Mouse (Mus musculus): ENCODE measurements around the gene Tns1. TPM values are rescaled to one million over a fixed set of nuclear protein-coding genes. Genes with fewer than 3 reads are reported as not detected.

Gene Tns1
- total RNA-seq, 2 experiments from 2014 or later: 49.6 to 52.2 TPM

- DNase-seq (ENCODE audit: low spot score in 2 of 2): no peak
These were observed 129.0 kb downstream of the Tns1 start for GRCm38 (mm10) chr1:73995063-73995810.

GRCm38 (mm10) chr1:73993901-73994426, 130.3 kb downstream of the Tns1 start:
- DNase-seq (ENCODE audit: low spot score in 2 of 2): no peak

GRCm38 (mm10) chr1:73993279-73993678, 131.0 kb downstream of the Tns1 start:
- DNase-seq (ENCODE audit: low spot score in 2 of 2): no peak

DNA sequence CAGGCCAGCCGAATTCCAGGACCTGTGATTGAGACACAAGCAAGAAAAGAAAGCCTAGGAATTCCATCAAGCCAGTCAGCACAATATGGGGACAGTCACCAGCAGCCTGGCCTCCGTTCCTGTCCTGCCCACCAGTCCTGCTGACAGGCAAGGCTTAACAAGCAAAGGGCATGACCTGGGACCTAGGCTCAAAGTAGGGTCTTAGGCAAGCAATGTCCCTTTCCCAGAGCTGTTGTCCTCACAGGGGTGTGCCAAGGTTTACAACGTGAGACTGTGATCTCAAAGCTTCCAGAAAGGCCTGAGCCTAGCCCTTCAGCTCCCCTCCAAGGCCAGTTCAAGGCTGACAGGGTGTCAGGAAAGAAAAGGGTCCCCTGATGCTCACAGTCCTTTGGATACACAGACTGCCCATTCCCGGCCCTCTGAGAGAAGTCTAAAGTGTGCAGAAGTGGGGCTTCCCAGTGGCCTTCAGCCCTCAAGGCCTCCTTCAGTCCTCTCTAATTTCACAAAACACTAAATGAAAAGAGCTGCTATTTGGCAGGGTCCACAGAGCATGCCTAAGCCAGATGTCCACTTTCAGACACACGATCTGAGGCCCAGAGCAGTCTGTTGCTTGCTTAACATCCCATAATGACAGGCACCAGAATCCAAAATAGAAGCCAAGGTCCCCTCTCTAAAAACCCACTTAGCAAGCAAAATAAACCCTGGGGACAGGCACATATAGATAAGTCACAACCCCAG, 131.9 kb downstream of the Tns1 start:
- no peak for DNase-seq (ENCODE audit: low spot score in 2 of 2)

GRCm38 (mm10) chr1:73991226-73991625, 133.0 kb downstream of the Tns1 start:
- DNase-seq (ENCODE audit: low spot score in 2 of 2): peak; percentile 28 to 67

DNA sequence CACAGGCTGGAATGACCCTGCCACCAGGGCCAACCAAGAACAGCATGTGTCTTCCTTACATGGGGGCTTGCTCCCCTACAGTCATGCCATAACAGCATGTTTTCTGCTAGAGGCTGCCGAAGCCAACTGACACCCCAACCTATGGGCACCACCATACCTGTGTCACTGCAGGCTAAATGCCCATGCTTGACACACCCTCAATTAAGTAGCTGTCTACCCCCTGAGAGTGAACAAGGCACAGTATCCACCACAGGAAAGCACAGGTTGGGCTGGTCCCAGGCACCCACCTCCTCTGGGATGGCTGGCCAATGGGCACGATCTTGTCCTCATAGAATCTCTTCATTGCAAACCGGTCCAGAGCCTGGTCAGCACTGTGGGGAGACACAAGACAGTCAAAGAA, 134.2 kb downstream of the Tns1 start:
- DNase-seq (ENCODE audit: low spot score in 2 of 2): no peak

GRCm38 (mm10) chr1:73987705-73988201, 136.5 kb downstream of the Tns1 start:
- DNase-seq (ENCODE audit: low spot score in 2 of 2): no peak

- peak; percentile 44 to 75 for DNase-seq (ENCODE audit: low spot score in 2 of 2)
These were observed 137.8 kb downstream of the Tns1 start for GRCm38 (mm10) chr1:73986268-73987045.

DNA sequence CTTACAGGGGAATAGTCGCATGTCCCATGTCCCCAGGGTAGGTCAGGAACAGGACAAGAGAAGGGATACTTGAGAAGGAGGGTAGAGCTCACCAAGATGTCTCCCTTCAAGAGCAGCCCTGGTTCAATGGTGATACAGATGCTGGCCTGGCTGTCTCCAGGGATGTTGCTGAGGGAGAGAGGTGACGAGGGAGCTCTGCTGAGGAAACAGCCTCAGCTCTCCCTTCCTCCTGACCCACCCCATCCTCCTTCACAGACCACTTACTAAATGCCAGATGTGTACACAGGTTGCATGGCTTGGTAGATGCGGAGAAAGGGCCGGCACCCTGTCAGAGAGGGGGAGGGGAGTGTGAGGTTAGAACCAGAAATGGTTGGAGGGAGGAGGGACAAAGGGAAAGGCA, 138.6 kb downstream of the Tns1 start:
- DNase-seq (ENCODE audit: low spot score in 2 of 2): no peak

DNA sequence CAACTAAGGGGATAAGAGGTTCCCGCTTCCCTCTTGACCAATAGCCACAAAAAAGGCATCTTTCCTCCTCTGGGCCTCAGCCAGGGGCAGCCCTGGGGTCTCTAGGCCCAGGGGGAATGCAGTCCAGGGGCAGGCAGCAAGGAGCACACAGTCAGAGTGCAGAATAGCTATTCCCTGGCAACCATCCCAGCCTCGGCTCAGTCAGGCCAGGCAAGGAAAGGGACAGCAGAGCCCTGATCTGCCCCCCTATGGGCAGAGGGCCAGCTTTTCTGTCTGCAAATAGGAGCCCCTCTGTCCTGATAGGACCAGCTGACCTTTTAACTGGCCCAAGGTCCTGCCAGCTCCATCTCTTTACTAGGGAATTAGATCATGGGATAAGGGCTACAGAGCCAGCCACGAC, 145.0 kb downstream of the Tns1 start:
- DNase-seq (ENCODE audit: low spot score in 2 of 2): peak; percentile 43 to 55

GRCm38 (mm10) chr1:73978576-73978975, 145.7 kb downstream of the Tns1 start:
- no peak for DNase-seq (ENCODE audit: low spot score in 2 of 2)

DNA sequence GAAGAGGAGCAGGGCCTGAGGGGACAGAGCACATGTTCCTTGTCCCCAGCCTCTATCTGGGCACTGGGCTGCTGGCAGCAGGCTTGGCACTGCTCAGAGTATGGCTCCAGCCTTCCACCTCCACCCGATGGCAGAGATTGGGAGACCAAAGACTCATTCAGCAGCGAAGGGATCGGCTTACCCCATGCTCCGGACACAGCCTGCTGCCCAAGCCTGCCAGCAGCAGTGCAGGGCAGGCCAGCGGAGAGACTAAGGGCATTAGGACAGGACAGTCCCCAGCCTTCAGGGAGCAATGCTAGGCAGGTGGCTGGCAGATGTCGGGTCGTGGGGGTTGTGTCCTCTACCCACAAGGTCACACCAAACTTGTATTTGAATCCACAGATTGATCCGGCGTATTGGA, 150.3 kb downstream of the Tns1 start:
- DNase-seq (ENCODE audit: low spot score in 2 of 2): no peak

- no peak for DNase-seq (ENCODE audit: low spot score in 2 of 2)
These were observed 151.5 kb downstream of the Tns1 start for GRCm38 (mm10) chr1:73972726-73973125.

GRCm38 (mm10) chr1:73970161-73970730, 154.0 kb downstream of the Tns1 start:
- DNase-seq (ENCODE audit: low spot score in 2 of 2): no peak

DNA sequence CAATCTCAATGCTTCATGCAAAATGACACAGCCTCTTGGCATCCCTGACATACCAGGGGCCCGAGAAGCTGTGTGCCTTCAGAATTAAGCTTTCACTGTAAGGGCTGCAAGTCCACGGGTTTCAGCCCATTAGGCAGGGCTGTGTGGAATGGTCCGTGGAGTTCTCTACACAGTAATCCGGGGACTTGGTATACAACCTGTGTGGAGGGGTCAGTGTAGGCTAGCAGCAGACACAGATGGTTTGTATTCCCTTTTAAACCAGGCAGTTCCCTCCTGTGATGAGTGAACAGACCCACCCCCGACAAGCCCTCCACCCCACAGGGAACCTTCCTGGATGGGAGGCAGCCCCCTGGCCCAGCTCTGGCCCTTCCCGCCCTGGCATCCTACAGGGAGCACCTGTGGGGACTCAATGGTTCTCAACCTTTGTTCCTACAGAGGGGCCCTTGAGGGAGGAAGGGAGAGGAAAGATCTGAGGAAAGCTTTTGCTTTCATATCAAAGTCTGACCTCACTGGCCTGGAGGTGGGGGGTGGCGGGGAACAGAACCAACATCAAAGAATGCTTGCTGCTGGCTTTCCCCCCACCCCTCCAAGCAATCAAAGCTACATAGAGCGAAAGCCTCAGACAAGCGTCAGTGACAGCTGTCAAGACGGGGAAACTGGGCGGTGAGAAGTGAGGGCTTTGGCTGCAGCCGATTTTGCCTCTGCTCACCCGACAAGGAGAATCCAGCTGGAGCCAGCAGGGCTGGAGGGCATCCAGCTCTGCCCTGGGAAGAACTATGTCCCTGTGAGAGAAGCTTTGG, 155.3 kb downstream of the Tns1 start:
- DNase-seq (ENCODE audit: low spot score in 2 of 2): no peak

DNA sequence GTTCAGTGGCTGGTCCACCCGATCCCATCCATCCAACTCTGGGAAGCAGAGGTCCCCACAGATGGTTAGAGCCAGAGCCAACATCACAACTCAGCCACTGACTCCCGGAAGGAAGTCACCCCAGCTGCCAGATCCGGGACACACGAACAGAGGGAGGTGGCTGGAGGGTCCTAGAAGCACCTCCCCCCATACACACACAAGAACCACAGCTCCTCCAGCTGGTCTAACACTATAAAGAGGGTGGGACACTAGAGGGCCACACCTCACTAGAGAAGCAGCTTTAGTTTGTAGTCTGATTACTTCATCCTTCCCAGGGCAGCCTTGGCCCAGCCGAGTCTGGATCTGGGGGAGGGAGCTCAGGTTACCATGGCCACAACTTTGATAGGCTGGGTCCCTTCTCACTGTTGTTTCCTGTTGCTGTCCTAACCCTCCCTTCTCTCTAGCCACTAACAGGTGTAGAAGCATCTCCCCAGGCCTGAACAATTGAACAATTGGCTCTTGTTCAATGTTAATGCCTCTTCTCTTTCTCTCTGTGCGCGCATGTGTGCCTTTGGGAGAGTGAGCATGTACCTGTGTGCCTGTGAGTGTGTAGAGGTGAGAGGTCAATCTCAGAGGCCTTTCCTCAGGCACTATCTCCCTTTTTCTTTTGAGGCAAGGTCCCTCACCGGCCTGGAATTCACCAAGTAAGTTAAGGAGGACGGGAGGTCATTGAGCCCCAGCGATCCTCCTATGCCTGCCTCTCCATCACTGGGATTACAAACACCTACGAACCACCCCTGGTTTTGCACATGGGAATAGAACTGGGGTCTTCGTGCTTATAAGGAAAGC, 157.6 kb downstream of the Tns1 start:
- DNase-seq (ENCODE audit: low spot score in 2 of 2): no peak

DNA sequence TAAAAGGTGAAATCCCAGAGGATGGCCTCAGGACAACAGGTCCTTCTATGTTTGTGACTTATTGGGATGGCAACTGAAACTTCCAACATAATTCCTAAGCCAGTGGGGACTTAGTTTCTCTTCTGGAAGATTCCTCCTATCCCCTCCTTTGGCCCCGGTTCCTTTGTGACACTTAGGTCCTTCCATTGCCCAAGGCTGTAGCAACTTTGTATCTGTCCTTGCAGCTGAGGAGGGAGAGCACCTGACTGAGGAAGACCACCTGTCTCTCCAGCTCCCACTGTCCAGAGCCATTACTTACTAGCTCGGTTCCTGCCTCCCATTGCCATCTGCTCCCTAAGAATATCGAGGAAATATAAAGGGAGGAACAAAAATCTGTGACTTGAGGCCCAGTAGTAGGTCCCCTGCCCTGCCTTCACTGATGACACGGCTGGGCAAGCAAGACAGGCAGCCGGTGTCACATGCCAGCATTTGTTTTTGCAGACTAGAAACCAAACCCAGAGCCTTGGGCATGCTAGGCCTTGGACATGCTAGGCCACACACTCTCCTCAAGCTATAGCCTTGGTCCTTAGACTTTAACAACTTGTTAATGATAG, 160.0 kb downstream of the Tns1 start:
- DNase-seq (ENCODE audit: low spot score in 2 of 2): no peak

DNA sequence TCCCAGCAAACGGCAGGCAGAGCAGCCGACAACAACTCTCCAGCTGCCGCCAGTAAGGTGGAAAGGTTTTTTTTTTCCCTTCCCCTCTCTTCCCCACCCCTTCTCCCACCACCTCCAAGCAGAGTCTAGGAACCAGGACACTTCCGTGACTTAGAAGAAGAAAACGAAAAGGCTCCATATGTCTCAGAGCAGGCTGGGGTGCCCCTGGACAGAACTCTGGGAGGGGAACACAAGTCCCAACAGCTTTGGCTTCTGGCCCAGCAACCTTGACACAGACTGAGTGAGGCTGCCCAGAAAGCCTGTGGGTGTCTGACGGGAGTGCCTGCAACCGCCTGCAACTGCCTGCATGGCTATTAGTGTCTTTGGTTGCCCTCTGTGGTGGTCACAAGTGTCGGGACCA, 160.6 kb downstream of the Tns1 start:
- peak in 1 of 2 experiments; percentile 41 for DNase-seq (ENCODE audit: low spot score in 2 of 2)

Measured in layer of hippocampus, postnatal 14 days (tissue).